30 mouse cellular contexts compared by ENCODE assay signal in the genomic region with DNA sequence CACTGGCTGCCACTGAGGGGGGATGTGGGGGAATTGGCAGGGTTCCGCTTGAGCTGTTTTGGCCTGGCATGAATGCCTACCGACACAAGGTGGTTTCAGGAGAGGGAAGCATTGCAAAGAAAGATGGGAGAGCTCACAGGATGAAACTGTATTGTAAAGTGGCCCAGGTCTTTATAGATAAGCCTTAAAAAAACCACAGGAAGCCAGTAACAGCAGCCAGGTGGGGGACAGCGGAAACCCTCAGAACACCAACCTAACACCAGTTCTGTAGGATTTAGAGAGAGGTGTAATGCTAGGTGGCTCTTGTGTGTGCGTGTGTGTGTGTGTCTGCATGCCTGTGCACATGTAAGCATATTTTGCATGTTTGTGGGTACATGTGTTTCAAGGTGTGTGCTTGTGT.
DNase-seq lines count a peak whose midpoint lies in the region; ATAC-seq lines count a peak whose summit lies in the region.
"Had no signal": no experiment of that assay in that cellular context is flagged by ENCODE, and none has a peak within 500 bp of the region (broad histone marks: within the 10 kb centered on the region; RNA-seq: fewer than 3 reads in every experiment).

No protein-coding gene starts in this region.

- H3K4me2 ChIP-seq in heart, embryonic 16.5 days (ENCODE audit: low read depth, low read length), result no peak overlapping the region
- H3K4me2 ChIP-seq in heart, embryonic 12.5 days, result no peak overlapping the region
- H3K4me2 ChIP-seq in kidney, embryonic 16.5 days (replicated peaks; ENCODE audit: low read depth, low read length), result no peak overlapping the region
- H3K4me2 ChIP-seq: embryonic facial prominence, embryonic 12.5 days; embryonic facial prominence, embryonic 15.5 days; heart, embryonic 11.5 days; heart, embryonic 15.5 days; hindbrain, embryonic 12.5 days; hindbrain, embryonic 15.5 days had no signal

- 0 out of 2 replicates have a peak overlapping the region, but pooled peaks have one; percentile 12 for H3K27ac ChIP-seq in heart, embryonic 16.5 days (ENCODE audit: low read length)
- H3K27ac ChIP-seq in heart, embryonic 12.5 days (ENCODE audit: poor library complexity, severe bottlenecking), result no peak overlapping the region
- H3K27ac ChIP-seq in kidney, embryonic 16.5 days (ENCODE audit: low read length), result peak overlapping the region; percentile 51; the same call in 1 of the 2 replicates
- H3K27ac ChIP-seq: embryonic facial prominence, embryonic 12.5 days; embryonic facial prominence, embryonic 15.5 days; gastrocnemius, adult 2 months; heart, embryonic 15.5 days; hindbrain, embryonic 12.5 days; hindbrain, embryonic 15.5 days had no signal

- 77% methylated on average over 4 of the region's 4 CpGs for WGBS in heart, embryonic 16.5 days
- WGBS in heart, embryonic 12.5 days, result 83% methylated on average over 4 of the region's 4 CpGs
- WGBS in kidney, embryonic 16.5 days, result 71% methylated on average over 4 of the region's 4 CpGs

- DNase-seq in kidney, adult 18-20 months, result no peak
- peak; percentile 33 to 57 for DNase-seq in kidney, postnatal 4 days
- DNase-seq in kidney, adult 11 months, result no peak
- no peak for DNase-seq in urinary bladder, postnatal 36 days (ENCODE audit: low spot score in 2 of 2)
- DNase-seq: adrenal gland, adult 2 months; adrenal gland, postnatal 14 days; B cell, adult 2 months; cerebellum, adult 11 months; cerebellum, adult 2 months; cerebellum, adult 9-11 months; cerebellum, postnatal 25 days; forebrain, postnatal 0 days; gastrocnemius, adult 2 months; gastrocnemius, postnatal 14 days; heart, adult 11 months; heart, postnatal 14 days; heart, postnatal 4 days had no signal

- H3K9me3 ChIP-seq in heart, embryonic 16.5 days (replicated peaks; ENCODE audit: control insufficient read depth, low read length), result no peaks in the 10 kb centered on the region
- no peaks in the 10 kb centered on the region for H3K9me3 ChIP-seq in heart, embryonic 12.5 days (replicated peaks)
- no peaks in the 10 kb centered on the region for H3K9me3 ChIP-seq in kidney, embryonic 16.5 days (ENCODE audit: low read length)
- H3K9me3 ChIP-seq: embryonic facial prominence, embryonic 12.5 days; embryonic facial prominence, embryonic 15.5 days; G1E; heart, embryonic 15.5 days; hindbrain, embryonic 12.5 days; hindbrain, embryonic 15.5 days had no signal

- H3K4me3 ChIP-seq in heart, embryonic 16.5 days (ENCODE audit: low read length), result no peak overlapping the region
- no peak overlapping the region for H3K4me3 ChIP-seq in heart, embryonic 12.5 days
- H3K4me3 ChIP-seq in kidney, embryonic 16.5 days (ENCODE audit: low read length), result no peak overlapping the region
- H3K4me3 ChIP-seq: embryonic facial prominence, embryonic 12.5 days; embryonic facial prominence, embryonic 15.5 days; gastrocnemius, adult 2 months; heart, embryonic 15.5 days; hindbrain, embryonic 12.5 days; hindbrain, embryonic 15.5 days had no signal

- H3K27me3 ChIP-seq in heart, embryonic 16.5 days (ENCODE audit: control insufficient read depth, insufficient read depth, low read length), result no peaks in the 10 kb centered on the region
- H3K27me3 ChIP-seq in heart, embryonic 12.5 days (replicated peaks), result no peaks in the 10 kb centered on the region
- H3K27me3 ChIP-seq in kidney, embryonic 16.5 days (ENCODE audit: insufficient read depth, low read length), result no peaks in the 10 kb centered on the region
- H3K27me3 ChIP-seq: CH12.LX; embryonic facial prominence, embryonic 12.5 days; embryonic facial prominence, embryonic 15.5 days; heart, embryonic 15.5 days; hindbrain, embryonic 12.5 days; hindbrain, embryonic 15.5 days had no signal

- no peak overlapping the region for H3K9ac ChIP-seq in heart, embryonic 16.5 days (ENCODE audit: low read length)
- H3K9ac ChIP-seq in heart, embryonic 12.5 days, result no peak overlapping the region
- H3K9ac ChIP-seq in kidney, embryonic 16.5 days (replicated peaks; ENCODE audit: low read length), result no peak overlapping the region
- H3K9ac ChIP-seq: embryonic facial prominence, embryonic 12.5 days; embryonic facial prominence, embryonic 15.5 days; forebrain, postnatal 0 days; heart, embryonic 15.5 days; hindbrain, embryonic 12.5 days; hindbrain, embryonic 15.5 days had no signal

- H3K36me3 ChIP-seq in heart, embryonic 16.5 days (ENCODE audit: control insufficient read depth, insufficient read depth), result no peaks in the 10 kb centered on the region
- H3K36me3 ChIP-seq in heart, embryonic 12.5 days, result no peaks in the 10 kb centered on the region
- H3K36me3 ChIP-seq in kidney, embryonic 16.5 days (ENCODE audit: insufficient read depth, low read length), result no peaks in the 10 kb centered on the region
- H3K36me3 ChIP-seq: embryonic facial prominence, embryonic 12.5 days; embryonic facial prominence, embryonic 15.5 days; G1E; heart, embryonic 15.5 days; hindbrain, embryonic 12.5 days; hindbrain, embryonic 15.5 days had no signal

- ATAC-seq in heart, embryonic 16.5 days (replicated peaks; ENCODE audit: extremely low read depth, insufficient read depth, low FRiP score), result no peak
- ATAC-seq in heart, embryonic 12.5 days (ENCODE audit: insufficient number of reproducible peaks, low FRiP score), result no peak
- no peak for ATAC-seq in kidney, embryonic 16.5 days (ENCODE audit: low FRiP score, low TSS enrichment)
- peak; percentile 19 to 25; a peak in 2 of 4 replicates for ATAC-seq in hematopoietic stem cell, adult 5-6 weeks (replicated peaks in 1 of 2; ENCODE audit: insufficient read depth in 1 of 2, low FRiP score in 2 of 2, low TSS enrichment in 1 of 2, low read depth in 1 of 2, poor library complexity in 2 of 2, severe bottlenecking in 2 of 2)
- ATAC-seq: forebrain, embryonic 14.5 days; forebrain, postnatal 0 days had no signal

- H3K4me1 ChIP-seq in heart, embryonic 16.5 days (ENCODE audit: control insufficient read depth, insufficient read depth, low read length), result peaks cover 53% of the 10 kb centered on the region
- peaks cover 69% of the 10 kb centered on the region for H3K4me1 ChIP-seq in heart, embryonic 12.5 days (replicated peaks)
- H3K4me1 ChIP-seq in kidney, embryonic 16.5 days (ENCODE audit: insufficient read depth, low read length), result peaks cover 33% of the 10 kb centered on the region
- H3K4me1 ChIP-seq: hindbrain, embryonic 12.5 days had no signal

Comparison
In these comparisons a context has a peak if more than half of its experiments do, and no peak if none do; other contexts are left out.
1. DNase-seq: peak in kidney, postnatal 4 days (2 of 2); none in kidney, adult 18-20 months (single experiment), kidney, adult 11 months (single experiment) and urinary bladder, postnatal 36 days (0 of 2).
2. ATAC-seq: peak in hematopoietic stem cell, adult 5-6 weeks (2 of 2); none in heart, embryonic 16.5 days (single experiment), heart, embryonic 12.5 days (single experiment) and kidney, embryonic 16.5 days (single experiment).